Mouse (Mus musculus) A20 (cell line): ENCODE data around the gene Smim5.

Experiments used
- DNase-seq: peaks from one replicate; pipeline ENCODE4 v3.0.0-alpha.2; 2011; ENCODE audit warnings: low read depth, low spot score

Smim5 gene

GRCm38 (mm10) chr11:115899486-115900266 is at the start of gene Smim5:
TSS of gene Smim5 (plus strand) at chr11:115899966.
- no peak for DNase-seq

GRCm38 (mm10) chr11:115854674-115855073 is 45.1 kb upstream of the Smim5 start:
- DNase-seq = no peak

DNA sequence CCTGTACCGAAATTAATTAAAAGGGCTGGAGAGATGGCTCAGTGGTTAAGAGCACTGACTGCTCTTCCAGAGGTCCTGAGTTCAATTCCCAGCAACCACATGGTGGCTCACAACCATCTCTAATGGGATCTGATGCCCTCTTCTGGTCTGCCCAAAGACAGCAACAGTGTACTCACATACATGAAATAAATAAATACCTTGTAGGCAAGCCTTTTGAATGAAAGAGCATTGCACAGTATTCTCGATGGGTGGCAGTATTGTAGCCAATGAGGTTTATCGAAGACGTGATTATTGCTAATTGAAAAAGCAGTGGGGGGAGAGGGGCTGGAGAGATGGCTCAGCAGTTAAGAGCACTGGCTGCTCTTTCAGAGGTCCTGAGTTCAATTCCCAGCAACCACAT is 42.6 kb upstream of the Smim5 start:
- peak; percentile 9 for DNase-seq

GRCm38 (mm10) chr11:115857936-115858335 is 41.8 kb upstream of the Smim5 start:
- no peak for DNase-seq

DNA sequence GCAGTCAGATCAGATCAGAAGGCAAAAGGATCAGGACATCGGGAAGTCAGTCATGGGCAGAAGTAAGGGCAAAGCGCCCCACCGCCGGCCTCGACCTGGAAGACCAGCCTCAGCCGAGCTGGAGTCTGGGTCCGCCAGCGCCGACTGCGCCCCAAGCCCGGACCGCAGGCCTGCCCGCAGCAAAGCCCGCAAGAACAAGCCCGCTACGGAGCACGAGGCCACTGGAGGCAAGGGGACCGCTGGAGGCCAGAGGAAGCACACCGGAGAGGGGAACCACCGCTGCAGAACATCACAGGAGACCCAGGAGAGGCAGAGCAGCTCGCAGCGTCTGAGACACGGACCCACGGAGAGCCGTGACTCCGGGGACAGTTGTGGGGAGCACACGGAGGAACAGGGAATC is 41.4 kb upstream of the Smim5 start, which contains the start of gene Myo15b:
Gene Myo15b, plus strand, starts transcription at position 53 of the 400 bp plus-strand sequence.
- DNase-seq = no peak

DNA sequence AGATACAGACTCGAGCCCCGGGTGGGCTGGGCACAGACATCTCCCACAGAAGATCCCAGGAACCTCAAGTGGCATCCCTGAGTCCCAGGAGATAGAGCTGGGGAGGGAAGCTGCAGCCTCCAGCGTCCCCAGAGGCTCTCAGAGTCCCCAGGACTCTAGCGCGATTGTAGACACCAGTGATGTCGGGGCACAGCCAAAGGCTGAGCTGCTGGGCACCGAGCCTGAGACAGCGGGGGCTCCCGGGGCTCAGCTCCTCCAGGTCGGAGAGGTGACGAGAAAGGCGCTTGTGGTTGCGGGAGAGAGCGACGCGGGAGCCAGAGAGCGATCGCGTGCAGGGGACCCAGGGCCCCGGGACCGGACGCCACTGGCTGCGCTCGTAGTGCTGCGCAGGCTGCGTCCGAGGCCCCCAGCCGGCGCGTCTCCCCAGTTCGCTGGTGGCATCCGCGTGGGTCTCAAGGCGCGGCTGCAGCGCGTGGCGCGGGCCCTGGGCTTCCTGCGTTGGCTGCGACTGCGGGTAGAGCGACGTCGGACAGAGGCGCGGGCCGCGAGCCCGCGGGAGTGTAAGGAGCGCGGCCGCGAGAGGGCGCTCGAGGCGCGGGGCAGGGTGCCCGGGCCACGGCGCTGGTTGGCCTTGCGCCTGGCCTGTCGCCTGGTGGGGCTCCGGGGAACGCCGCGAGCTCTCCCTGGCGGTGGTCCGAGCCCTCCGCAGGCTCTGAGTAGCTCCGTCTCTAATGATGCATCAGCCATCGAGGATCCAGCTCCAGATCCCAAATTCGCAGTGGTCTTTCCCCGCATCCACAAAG is 40.4 kb upstream of the Smim5 start:
- peak; percentile 78 for DNase-seq

- DNase-seq = peak; percentile 23
These were observed 35.9 kb upstream of the Smim5 start for GRCm38 (mm10) chr11:115863895-115864294.

GRCm38 (mm10) chr11:115869393-115869792 is 30.4 kb upstream of the Smim5 start:
- no peak for DNase-seq

- DNase-seq = no peak
These were observed 27.3 kb upstream of the Smim5 start for GRCm38 (mm10) chr11:115872437-115872836.

DNA sequence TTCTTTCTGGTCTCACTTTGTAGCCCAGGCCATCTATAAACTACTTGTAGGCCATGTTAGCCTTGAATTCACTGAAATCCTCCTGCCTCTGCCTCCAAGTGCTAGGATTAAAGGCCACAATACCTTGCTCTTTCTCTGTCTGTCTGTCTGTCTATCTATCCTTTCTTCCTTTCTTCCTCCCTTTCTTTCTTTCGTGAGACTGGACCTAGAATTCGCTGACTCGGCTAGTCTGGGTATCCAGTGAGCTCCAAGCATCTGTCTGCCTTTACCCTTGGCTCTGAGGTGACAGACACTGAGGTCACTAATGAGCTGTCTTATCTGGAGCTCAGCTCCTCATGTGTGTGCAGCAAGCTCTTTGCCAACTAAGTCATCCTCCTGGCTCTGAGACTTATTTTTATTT is 23.8 kb upstream of the Smim5 start:
- DNase-seq = no peak

- DNase-seq = no peak
These were observed 23.3 kb upstream of the Smim5 start for GRCm38 (mm10) chr11:115876438-115876837.

- DNase-seq = no peak
These were observed 22.5 kb upstream of the Smim5 start for GRCm38 (mm10) chr11:115877174-115877755.

DNA sequence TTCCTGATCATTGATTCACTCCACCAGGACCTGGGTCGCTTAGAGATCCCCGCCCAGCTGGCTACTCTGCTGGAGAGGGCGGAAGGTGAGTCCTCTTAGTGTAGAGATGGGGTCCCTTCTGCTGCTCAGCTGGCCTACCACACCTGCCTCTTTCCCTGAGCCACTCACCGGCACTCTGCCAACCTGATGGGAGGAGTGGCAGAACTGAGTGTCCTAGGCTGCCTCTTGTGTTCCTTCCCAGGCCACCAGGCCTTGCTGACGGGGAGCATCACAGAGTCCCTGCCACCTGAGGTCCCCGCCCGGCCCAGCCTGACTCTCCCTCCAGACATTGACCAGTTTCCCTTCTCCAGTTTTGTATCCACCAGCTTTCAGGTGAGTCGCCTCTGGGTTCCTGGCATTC is 21.7 kb upstream of the Smim5 start:
- no peak for DNase-seq

DNA sequence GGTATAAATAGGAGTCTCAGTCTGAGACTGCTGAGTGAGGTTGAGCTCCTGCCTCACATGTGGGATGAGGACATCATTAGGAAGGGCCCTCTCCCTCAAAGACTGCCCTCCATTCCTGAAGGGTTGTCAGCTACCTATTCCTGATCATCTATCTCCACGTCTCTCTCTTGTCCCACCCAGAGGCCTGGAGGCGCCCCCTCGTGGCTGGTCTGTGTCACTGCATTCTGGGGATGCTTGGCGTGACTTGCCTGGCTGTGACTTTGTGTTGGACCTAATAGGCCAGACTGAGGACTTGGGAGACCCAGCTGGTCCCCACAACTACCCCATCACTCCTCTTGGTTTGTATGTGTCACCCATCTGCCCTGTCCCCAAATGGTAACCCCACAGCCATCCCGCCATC is 18.8 kb upstream of the Smim5 start:
- DNase-seq = peak; percentile 55

- DNase-seq = no peak
These were observed 16.5 kb upstream of the Smim5 start for GRCm38 (mm10) chr11:115883251-115883650.

GRCm38 (mm10) chr11:115884361-115884760 is 15.4 kb upstream of the Smim5 start:
- DNase-seq = no peak

DNA sequence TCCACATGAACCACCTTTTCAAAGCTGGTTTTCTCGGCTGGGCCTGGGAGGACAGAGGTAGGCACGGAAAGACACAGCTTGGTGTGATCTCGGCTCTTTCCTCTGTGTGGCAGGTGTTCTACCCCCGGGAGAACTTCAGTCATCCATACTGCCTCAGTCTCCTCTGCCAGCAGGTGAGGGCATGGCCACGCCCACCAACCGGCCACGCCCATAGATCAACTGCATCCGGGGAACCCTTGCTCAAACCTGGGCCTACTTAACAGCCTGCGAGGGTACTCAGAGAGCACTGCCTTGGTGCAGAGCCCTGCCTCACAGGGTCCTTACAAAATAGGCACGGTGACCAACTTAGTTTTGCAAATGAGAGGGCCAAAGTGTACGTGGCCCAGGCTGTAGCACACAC is 14.5 kb upstream of the Smim5 start:
- no peak for DNase-seq

DNA sequence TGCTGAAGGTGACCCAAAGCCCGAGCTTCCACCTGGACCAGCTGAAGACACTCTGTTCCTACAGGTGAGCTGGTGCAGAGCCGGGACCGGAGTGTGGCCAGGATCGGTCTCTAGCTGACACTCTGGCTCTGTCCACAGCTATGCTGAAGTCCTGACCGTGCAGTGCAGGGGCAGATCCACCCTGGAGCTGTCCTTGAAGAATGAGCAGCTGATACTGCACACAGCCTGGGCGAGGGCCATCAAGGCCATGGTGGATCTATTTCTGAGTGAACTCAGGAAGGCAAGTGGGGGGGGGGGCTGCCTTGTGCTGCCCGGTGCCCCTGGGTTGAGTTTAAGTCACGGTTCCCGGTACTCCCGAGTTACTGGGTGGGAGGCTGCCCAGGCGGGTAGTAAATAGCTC is 13.3 kb upstream of the Smim5 start:
- DNase-seq = no peak

DNA sequence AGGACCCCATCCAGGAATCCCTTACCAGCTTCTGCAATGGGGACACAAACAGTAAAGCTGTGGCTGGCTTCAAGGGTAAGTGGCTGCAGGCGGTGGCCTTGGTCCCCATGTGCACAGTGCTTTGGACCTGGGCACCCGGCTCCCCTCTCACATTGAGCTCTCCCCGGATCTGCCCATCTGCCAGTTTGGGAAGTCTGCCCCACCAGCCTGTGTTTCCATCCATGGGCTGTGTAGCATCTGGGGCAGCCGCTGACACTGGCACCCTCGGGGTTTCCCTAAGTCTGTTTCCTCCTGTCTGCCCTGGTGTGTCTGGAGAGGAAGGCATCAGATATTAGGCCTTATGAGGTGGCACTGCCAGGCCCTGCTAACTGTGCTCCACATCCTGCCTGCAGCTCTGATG is 11.7 kb upstream of the Smim5 start:
- no peak for DNase-seq

DNA sequence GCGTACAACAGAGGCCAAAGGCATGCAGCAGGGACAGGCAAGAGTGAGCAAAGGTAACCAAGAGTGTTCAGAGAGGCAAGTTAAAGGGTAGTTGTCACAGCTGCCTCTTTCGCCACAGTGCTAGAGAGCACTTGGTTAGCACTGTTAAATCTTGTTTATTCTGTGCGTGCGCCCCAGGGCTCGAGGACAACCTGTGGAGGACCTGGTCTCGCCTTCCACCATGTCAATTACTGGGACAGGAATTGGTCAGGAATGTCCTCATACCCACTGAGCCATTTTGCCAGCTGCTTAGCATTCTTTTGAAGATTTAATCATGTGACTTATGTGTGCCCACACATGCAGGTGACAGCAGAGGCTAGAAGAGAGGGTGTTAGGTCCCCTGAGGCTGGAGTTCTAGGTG is 10.6 kb upstream of the Smim5 start:
- DNase-seq = no peak

GRCm38 (mm10) chr11:115892213-115892612 is 7.6 kb upstream of the Smim5 start:
- no peak for DNase-seq

GRCm38 (mm10) chr11:115893071-115893470 is 6.7 kb upstream of the Smim5 start:
- DNase-seq = no peak
